Mouse (Mus musculus): ENCODE measurements around the gene 1700024G13Rik. TPM values are rescaled to one million over a fixed set of nuclear protein-coding genes. Genes with fewer than 3 reads are reported as not detected.

Gene 1700024G13Rik
- polyA plus RNA-seq, 1 experiment = not detected

DNA sequence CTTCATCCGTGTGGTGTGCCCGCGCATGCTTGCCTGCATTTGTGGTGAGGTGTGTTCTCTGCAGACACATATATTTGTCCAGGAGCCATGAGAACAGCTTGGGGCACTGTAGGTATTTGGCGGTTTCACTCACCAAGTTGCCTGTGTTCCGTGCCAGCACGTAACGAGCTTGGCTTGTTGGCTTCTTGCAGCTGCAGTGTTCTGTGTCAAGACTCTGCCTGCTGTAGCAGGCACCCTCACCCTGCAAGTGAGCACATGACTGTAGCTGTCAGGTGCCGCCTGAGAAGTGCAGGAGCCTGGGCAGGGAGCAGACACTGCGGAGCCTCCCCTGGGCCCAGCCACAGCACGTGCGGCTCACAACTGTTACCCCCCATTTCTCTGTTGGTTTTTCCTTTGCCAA is 51.6 kb downstream of the 1700024G13Rik start:
- 82% methylated on average over 11 of the region's 11 CpGs for WGBS
- DNase-seq (ENCODE audit: low read depth, low spot score) = no peak

DNA sequence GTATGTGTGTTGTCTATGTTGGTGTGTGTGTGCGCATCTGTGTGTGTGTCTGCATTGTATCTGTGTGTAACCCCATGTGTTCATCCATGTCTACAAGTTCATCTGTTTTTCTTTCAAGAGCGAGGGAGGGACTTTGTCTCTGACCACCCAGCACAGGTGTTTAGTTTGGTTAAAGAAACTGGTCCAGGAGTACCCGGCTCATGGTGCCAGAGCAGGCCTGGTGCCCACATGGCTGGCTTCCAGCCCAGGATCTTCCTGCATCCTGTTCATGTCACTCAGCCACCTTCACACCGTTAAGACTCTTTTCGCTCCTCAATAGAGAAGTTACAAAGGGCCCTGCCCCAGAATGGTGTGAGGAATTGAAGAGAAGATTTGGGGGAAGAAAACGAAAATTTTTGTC is 52.2 kb downstream of the 1700024G13Rik start:
- WGBS = 70% methylated on average over 6 of the region's 6 CpGs
- no peak for DNase-seq (ENCODE audit: low read depth, low spot score)

DNA sequence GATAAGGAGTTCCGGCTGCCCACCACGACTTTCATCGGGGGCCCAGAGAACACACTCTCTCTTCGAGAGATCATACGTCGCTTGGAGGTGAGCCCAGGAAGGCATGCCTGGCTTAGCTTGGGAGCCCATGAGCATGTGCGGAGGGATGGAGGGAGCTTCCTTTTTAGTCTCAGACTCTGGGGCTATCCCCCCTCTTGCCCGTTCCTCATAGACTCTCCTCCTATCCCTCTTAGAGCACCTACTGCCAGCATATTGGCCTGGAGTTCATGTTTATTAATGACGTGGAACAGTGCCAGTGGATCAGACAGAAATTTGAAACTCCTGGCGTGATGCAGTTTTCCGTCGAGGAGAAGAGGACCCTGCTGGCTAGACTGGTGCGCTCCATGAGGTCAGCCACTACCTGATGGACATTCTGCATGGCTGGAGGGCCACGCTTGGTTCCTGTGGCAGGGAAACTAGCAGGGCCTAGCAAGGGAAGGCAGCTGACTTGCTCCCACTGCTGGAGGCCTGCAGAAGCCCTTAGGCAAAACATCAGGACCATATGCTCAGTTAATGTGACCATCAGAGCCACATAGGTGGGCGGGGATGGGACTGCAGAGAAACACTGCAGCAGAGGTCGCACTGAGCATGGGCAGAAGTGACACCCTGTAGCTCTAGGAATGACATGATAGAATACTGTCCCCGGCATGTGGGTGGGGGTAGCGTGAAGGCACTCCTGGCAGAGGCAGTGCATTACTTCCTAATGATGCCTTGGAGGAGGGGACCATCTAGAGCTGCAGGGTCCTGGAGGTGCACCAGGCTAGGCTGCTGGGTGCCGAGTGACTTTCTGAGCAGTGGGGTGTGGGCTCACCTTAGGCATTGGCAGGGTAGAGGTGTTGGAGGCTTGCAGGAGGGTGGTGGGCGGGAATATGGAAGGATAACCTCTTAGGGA is 55.4 kb downstream of the 1700024G13Rik start:
- 86% methylated on average over 20 of the region's 20 CpGs for WGBS
- DNase-seq (ENCODE audit: low read depth, low spot score) = no peak

DNA sequence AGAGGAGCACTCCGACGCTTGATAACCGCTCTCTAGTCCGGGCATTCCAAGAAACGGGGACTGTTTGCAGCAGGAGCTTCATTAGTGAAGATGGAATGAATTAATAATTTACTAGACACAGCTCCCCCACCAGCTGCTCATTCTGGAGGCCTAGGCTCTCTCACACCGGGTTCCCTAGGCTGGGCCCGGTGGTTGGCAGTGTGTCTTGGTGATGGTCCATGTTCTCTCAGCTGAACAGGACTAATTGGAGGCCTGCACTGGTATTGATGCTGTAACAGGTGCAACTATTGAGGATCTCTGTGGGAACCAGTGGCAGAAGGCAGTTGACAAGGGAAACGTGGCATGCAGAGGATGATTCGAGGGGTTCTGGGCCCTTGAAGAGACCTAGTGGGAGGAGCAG is 60.8 kb downstream of the 1700024G13Rik start:
- DNase-seq (ENCODE audit: low read depth, low spot score) = no peak
- 80% methylated on average over 9 of the region's 9 CpGs for WGBS

Other genes starting within 250 kb of the 1700024G13Rik start
- gene Msmb, start 246.4 kb downstream of the 1700024G13Rik start, polyA plus RNA-seq (2012; rRNA removed) = not detected in 2 replicates
- gene Ncoa4, start 228.5 kb downstream of the 1700024G13Rik start, polyA plus RNA-seq (2012; rRNA removed) = 23.0 and 46.8 TPM in 2 replicates
- 112 and 140 TPM in 2 replicates for gene Timm23, start 186.5 kb downstream of the 1700024G13Rik start, polyA plus RNA-seq (2012; rRNA removed)
- gene Parg, start 186.4 kb downstream of the 1700024G13Rik start, polyA plus RNA-seq (2012; rRNA removed) = 5.1 and 6.1 TPM in 2 replicates
- gene Ogdhl, start 66.4 kb downstream of the 1700024G13Rik start, polyA plus RNA-seq (2012; rRNA removed) = 1.6 and 1.9 TPM in 2 replicates
- 0.85 and 1.1 TPM in 2 replicates for gene Slc18a3, start 76.5 kb upstream of the 1700024G13Rik start, polyA plus RNA-seq (2012; rRNA removed)
- 0.60 and 0.74 TPM in 2 replicates for gene Chat, start 77.6 kb upstream of the 1700024G13Rik start, polyA plus RNA-seq (2012; rRNA removed)
- 3.2 and 6.4 TPM in 2 replicates for gene Ercc6, start 125.1 kb upstream of the 1700024G13Rik start, polyA plus RNA-seq (2012; rRNA removed)
- not detected in 2 replicates for gene Prrxl1, start 211.0 kb upstream of the 1700024G13Rik start, polyA plus RNA-seq (2012; rRNA removed)

Measured in large intestine, adult 2 months (tissue).